Comparison of ENCODE assay signal across 11 mouse cellular contexts in genomic region chr6:125352811-125353210, GRCm38 (mm10). TPM values are rescaled to one million over a fixed set of nuclear protein-coding genes. Genes with fewer than 3 reads are reported as not detected.
DNase-seq lines count a peak whose midpoint lies in the region; ATAC-seq lines count a peak whose summit lies in the region.
"Had no signal": no experiment of that assay in that cellular context is flagged by ENCODE, and none has a peak within 500 bp of the region (broad histone marks: within the 10 kb centered on the region; RNA-seq: fewer than 3 reads in every experiment).

No protein-coding gene starts in this region.

- peaks cover 61% of the 10 kb centered on the region for H3K4me1 ChIP-seq in stomach, embryonic 16.5 days (ENCODE audit: control insufficient read depth, insufficient read depth, low read length)

- peaks cover 2% of the 10 kb centered on the region; the same call in 1 of the 2 replicates for H3K36me3 ChIP-seq in stomach, embryonic 16.5 days (ENCODE audit: control insufficient read depth, insufficient read depth, low read length)

- H3K4me2 ChIP-seq in stomach, embryonic 16.5 days (ENCODE audit: low read depth, low read length): 0 out of 2 replicates have a peak overlapping the region, but pooled peaks have one; percentile 33
- H3K4me2 ChIP-seq: forebrain, embryonic 13.5 days had no signal

- ATAC-seq in stomach, embryonic 16.5 days (ENCODE audit: insufficient read depth, low FRiP score): no peak
- ATAC-seq: forebrain, embryonic 13.5 days had no signal

- H3K27me3 ChIP-seq in stomach, embryonic 16.5 days (ENCODE audit: control insufficient read depth, insufficient read depth, low read length): no peaks in the 10 kb centered on the region

- intact Hi-C loops in left cerebral cortex, postnatal 14 days (cut with DNase I): no loop called here

- WGBS in stomach, embryonic 16.5 days: 66% methylated on average over 4 of the region's 4 CpGs

- H3K4me3 ChIP-seq in stomach, embryonic 16.5 days (replicated peaks; ENCODE audit: low read length): no peak overlapping the region
- H3K4me3 ChIP-seq: forebrain, embryonic 13.5 days had no signal

- H3K9ac ChIP-seq in stomach, embryonic 16.5 days (ENCODE audit: low read length): no peak overlapping the region
- H3K9ac ChIP-seq: forebrain, embryonic 13.5 days had no signal

- H3K27ac ChIP-seq in stomach, embryonic 16.5 days (ENCODE audit: low read length): no peak overlapping the region
- H3K27ac ChIP-seq: forebrain, embryonic 13.5 days had no signal

- DNase-seq in adrenal gland, adult 2 months: peak; percentile 51
- DNase-seq in adrenal gland, postnatal 25 days: no peak
- DNase-seq in kidney, postnatal 10 days: peak; percentile 12
- DNase-seq in kidney, adult 8-10 months: no peak
- DNase-seq in fibroblast of lung, adult 2 months (ENCODE audit: low read depth): peak; percentile 54
- no peak for DNase-seq in left cerebral cortex, postnatal 14 days (ENCODE audit: low spot score in 2 of 2)
- no peak for DNase-seq in right cerebral cortex, postnatal 36 days (ENCODE audit: low spot score in 2 of 2)
- DNase-seq: cerebellum, postnatal 14 days had no signal

- H3K9me3 ChIP-seq in stomach, embryonic 16.5 days (replicated peaks; ENCODE audit: control insufficient read depth, low read length): no peaks in the 10 kb centered on the region
- H3K9me3 ChIP-seq: forebrain, embryonic 13.5 days had no signal

RNA-seq across cellular contexts. Expression of gene Tnfrsf1a, which starts 3.6 kb away (rescaled TPM):
- 100 to 1,000 TPM; 208 to 308 TPM for total RNA-seq in adrenal gland, adult 2 months (2021)
- polyA plus RNA-seq in adrenal gland, adult 2 months (2012; rRNA removed): 284 and 368 TPM in 2 replicates
- total RNA-seq in adrenal gland, postnatal 25 days (2021): 247 and 250 TPM in 2 replicates
- 82.6 and 91.1 TPM in 2 replicates for polyA plus RNA-seq in stomach, embryonic 16.5 days (2015; fragmentation: Nextera tagmentation; extraction: Ambion mirVana)
- total RNA-seq in left cerebral cortex, postnatal 14 days (2021): 10 to 100 TPM; 11.5 to 12.3 TPM

RNA-seq across cellular contexts. Expression of gene Plekhg6, which starts 27.8 kb away (rescaled TPM):
- total RNA-seq in adrenal gland, adult 2 months (2021): under 1 TPM in 1 of 2 experiments, not detected in 1; 0.21 TPM
- polyA plus RNA-seq in adrenal gland, adult 2 months (2012; rRNA removed): 0.02 and 0.11 TPM in 2 replicates
- 0.30 and 0.38 TPM in 2 replicates for total RNA-seq in adrenal gland, postnatal 25 days (2021)
- 6.3 and 8.2 TPM in 2 replicates for polyA plus RNA-seq in stomach, embryonic 16.5 days (2015; fragmentation: Nextera tagmentation; extraction: Ambion mirVana)
- total RNA-seq in left cerebral cortex, postnatal 14 days (2021): under 1 TPM; 0.13 to 0.30 TPM
- total RNA-seq: MEL had no signal

RNA-seq across cellular contexts. Expression of gene Scnn1a, which starts 32.4 kb away (rescaled TPM):
- 1 to 10 TPM; 1.2 to 1.7 TPM for total RNA-seq in adrenal gland, adult 2 months (2021)
- 1.9 and 2.5 TPM in 2 replicates for polyA plus RNA-seq in adrenal gland, adult 2 months (2012; rRNA removed)
- 1.6 and 1.9 TPM in 2 replicates for total RNA-seq in adrenal gland, postnatal 25 days (2021)
- 5.8 and 9.7 TPM in 2 replicates for polyA plus RNA-seq in stomach, embryonic 16.5 days (2015; fragmentation: Nextera tagmentation; extraction: Ambion mirVana)
- 1 to 10 TPM; 2.9 TPM for total RNA-seq in left cerebral cortex, postnatal 14 days (2021)
- total RNA-seq: MEL had no signal

RNA-seq across cellular contexts. Expression of gene Ltbr, which starts 39.1 kb away (rescaled TPM):
- total RNA-seq in adrenal gland, adult 2 months (2021): 10 to 100 TPM; 75.1 to 78.7 TPM
- polyA plus RNA-seq in adrenal gland, adult 2 months (2012; rRNA removed): 179 and 206 TPM in 2 replicates
- total RNA-seq in adrenal gland, postnatal 25 days (2021): 78.7 and 91.8 TPM in 2 replicates
- polyA plus RNA-seq in stomach, embryonic 16.5 days (2015; fragmentation: Nextera tagmentation; extraction: Ambion mirVana): 69.4 and 73.1 TPM in 2 replicates
- 1 to 10 TPM; 8.8 to 9.3 TPM for total RNA-seq in left cerebral cortex, postnatal 14 days (2021)

Comparison
In these comparisons a context has a peak if more than half of its experiments do, and no peak if none do; other contexts are left out.
1. DNase-seq: peak in adrenal gland, adult 2 months (single experiment), kidney, postnatal 10 days (single experiment) and fibroblast of lung, adult 2 months (single experiment); none in adrenal gland, postnatal 25 days (single experiment), kidney, adult 8-10 months (0 of 2), left cerebral cortex, postnatal 14 days (0 of 2) and right cerebral cortex, postnatal 36 days (0 of 2).
2. RNA of gene Tnfrsf1a, which starts 3.6 kb away (total RNA-seq): 208 to 308 TPM in adrenal gland, adult 2 months and 247 to 250 TPM in adrenal gland, postnatal 25 days; 11.5 to 12.3 TPM in left cerebral cortex, postnatal 14 days; every median in the first group is over 10 times any median in the second.